22 mouse cellular contexts compared by ENCODE assay signal in the genomic region with DNA sequence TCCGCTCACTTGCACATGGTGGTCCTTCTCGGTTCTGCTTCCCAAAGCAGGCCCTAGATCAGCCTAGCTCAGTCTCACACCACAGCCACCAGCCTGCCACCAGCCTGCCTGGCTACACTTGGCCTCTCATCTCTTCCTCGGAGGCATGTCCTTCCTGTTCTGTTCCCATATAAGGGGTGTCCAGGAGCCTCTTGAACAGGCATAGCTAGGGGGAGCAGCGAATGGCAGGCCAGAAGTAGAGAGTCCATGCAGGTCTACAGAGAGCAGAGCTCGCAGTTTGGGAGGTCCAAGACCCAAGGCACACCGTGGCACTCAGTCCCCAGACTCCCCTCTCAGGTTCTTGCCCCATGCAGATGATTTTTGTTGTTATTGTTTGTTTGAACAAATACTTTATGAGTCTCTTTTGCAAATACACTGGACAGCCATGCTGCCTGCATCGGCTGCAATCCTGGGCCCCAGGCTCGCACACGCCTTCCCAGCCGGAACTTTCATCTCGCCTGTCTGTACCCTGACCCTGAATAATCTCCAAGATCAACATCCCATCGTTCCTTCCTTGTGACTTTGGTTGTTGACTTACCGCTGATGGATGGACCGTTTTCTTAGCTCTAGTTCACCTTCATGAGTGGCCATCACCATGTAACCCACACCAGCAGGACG. TPM values are rescaled to one million over a fixed set of nuclear protein-coding genes. Genes with fewer than 3 reads are reported as not detected.
DNase-seq lines count a peak whose midpoint lies in the region; ATAC-seq and TF ChIP-seq lines count a peak whose summit lies in the region.
"Had no signal": no experiment of that assay in that cellular context is flagged by ENCODE, and none has a peak within 500 bp of the region (broad histone marks: within the 10 kb centered on the region; RNA-seq: fewer than 3 reads in every experiment).

No protein-coding gene starts in this region.

- no peaks in the 10 kb centered on the region for H3K9me3 ChIP-seq in hindbrain, embryonic 10.5 days
- no peaks in the 10 kb centered on the region for H3K9me3 ChIP-seq in hindbrain, embryonic 16.5 days (ENCODE audit: control insufficient read depth, low read length)
- no peaks in the 10 kb centered on the region for H3K9me3 ChIP-seq in midbrain, embryonic 16.5 days (replicated peaks; ENCODE audit: control insufficient read depth, low read length, poor library complexity, severe bottlenecking)
- no peaks in the 10 kb centered on the region for H3K9me3 ChIP-seq in midbrain, embryonic 15.5 days
- no peaks in the 10 kb centered on the region for H3K9me3 ChIP-seq in intestine, postnatal 0 days (ENCODE audit: control insufficient read depth)
- H3K9me3 ChIP-seq: embryonic facial prominence, embryonic 12.5 days; forebrain, embryonic 12.5 days; heart, embryonic 15.5 days; hindbrain, embryonic 15.5 days had no signal

- H3K9ac ChIP-seq in hindbrain, embryonic 16.5 days (ENCODE audit: low read depth, low read length), result no peak overlapping the region
- 0 out of 2 replicates have a peak overlapping the region, but pooled peaks have one; percentile 10 for H3K9ac ChIP-seq in midbrain, embryonic 16.5 days (ENCODE audit: low read depth, low read length)
- no peak overlapping the region for H3K9ac ChIP-seq in midbrain, embryonic 15.5 days
- no peak overlapping the region for H3K9ac ChIP-seq in intestine, postnatal 0 days (ENCODE audit: low read depth, low read length)
- H3K9ac ChIP-seq: embryonic facial prominence, embryonic 12.5 days; forebrain, embryonic 12.5 days; heart, embryonic 15.5 days; hindbrain, embryonic 15.5 days had no signal

- no peak for TF ChIP-seq CTCF in intestine, postnatal 0 days (IDR thresholded peaks at IDR 0.05; ENCODE audit: low read depth)

- H3K4me1 ChIP-seq in hindbrain, embryonic 10.5 days (replicated peaks), result peaks cover 53% of the 10 kb centered on the region
- H3K4me1 ChIP-seq in hindbrain, embryonic 16.5 days (ENCODE audit: control insufficient read depth, insufficient read depth, low read depth, low read length), result peaks cover 7% of the 10 kb centered on the region
- no peaks in the 10 kb centered on the region; the same call in 1 of the 2 replicates for H3K4me1 ChIP-seq in midbrain, embryonic 16.5 days (ENCODE audit: control insufficient read depth, insufficient read depth, low read length)
- H3K4me1 ChIP-seq in midbrain, embryonic 15.5 days, result 0 out of 2 replicates have a peak, but pooled peaks cover 5% of the 10 kb centered on the region
- H3K4me1 ChIP-seq in intestine, postnatal 0 days (replicated peaks; ENCODE audit: control insufficient read depth, insufficient read depth, low read length), result no peaks in the 10 kb centered on the region
- H3K4me1 ChIP-seq: embryonic facial prominence, embryonic 12.5 days had no signal

- H3K27ac ChIP-seq in hindbrain, embryonic 10.5 days, result peak overlapping the region; percentile 85
- H3K27ac ChIP-seq in hindbrain, embryonic 16.5 days (ENCODE audit: low read depth, low read length), result no peak overlapping the region
- no peak overlapping the region for H3K27ac ChIP-seq in midbrain, embryonic 16.5 days (ENCODE audit: low read length)
- H3K27ac ChIP-seq in midbrain, embryonic 15.5 days, result no peak overlapping the region
- no peak overlapping the region for H3K27ac ChIP-seq in intestine, postnatal 0 days (ENCODE audit: low read depth, low read length)
- H3K27ac ChIP-seq: embryonic facial prominence, embryonic 12.5 days; forebrain, embryonic 12.5 days had no signal

- no peak for ATAC-seq in hindbrain, embryonic 16.5 days
- no peak for ATAC-seq in midbrain, embryonic 16.5 days
- no peak for ATAC-seq in midbrain, embryonic 15.5 days (replicated peaks)
- ATAC-seq in intestine, postnatal 0 days, result peak; percentile 60; the same call in 1 of the 2 replicates
- ATAC-seq in megakaryocyte-erythroid progenitor cell, adult 5-6 weeks (replicated peaks; ENCODE audit: low FRiP score, low TSS enrichment, poor library complexity, severe bottlenecking), result no peak
- ATAC-seq: forebrain, embryonic 16.5 days had no signal

- WGBS in hindbrain, embryonic 10.5 days, result 92% methylated on average over 15 of the region's 15 CpGs
- WGBS in hindbrain, embryonic 16.5 days, result 92% methylated on average over 15 of the region's 15 CpGs
- 92% methylated on average over 15 of the region's 15 CpGs for WGBS in midbrain, embryonic 16.5 days
- 91% methylated on average over 15 of the region's 15 CpGs for WGBS in midbrain, embryonic 15.5 days
- 57% methylated on average over 15 of the region's 15 CpGs for WGBS in intestine, postnatal 0 days

- H3K27me3 ChIP-seq in hindbrain, embryonic 10.5 days (ENCODE audit: insufficient read depth, poor library complexity, severe bottlenecking), result no peaks in the 10 kb centered on the region
- H3K27me3 ChIP-seq in hindbrain, embryonic 16.5 days (replicated peaks; ENCODE audit: control insufficient read depth, insufficient read depth, low read length), result no peaks in the 10 kb centered on the region
- H3K27me3 ChIP-seq in midbrain, embryonic 16.5 days (ENCODE audit: control insufficient read depth, insufficient read depth, low read depth, low read length), result no peaks in the 10 kb centered on the region
- no peaks in the 10 kb centered on the region for H3K27me3 ChIP-seq in midbrain, embryonic 15.5 days (replicated peaks)
- H3K27me3 ChIP-seq in intestine, postnatal 0 days (replicated peaks; ENCODE audit: control insufficient read depth, insufficient read depth, low read length), result no peaks in the 10 kb centered on the region
- H3K27me3 ChIP-seq: embryonic facial prominence, embryonic 12.5 days; forebrain, embryonic 12.5 days; heart, embryonic 15.5 days; hindbrain, embryonic 15.5 days had no signal

- DNase-seq in hindbrain, embryonic 10.5 days (ENCODE audit: low spot score), result no peak
- DNase-seq: adrenal gland, adult 2 months; adrenal gland, postnatal 25 days; embryo, embryonic 11 days; gastrocnemius, postnatal 10 days; heart, adult 18-20 months had no signal

- no peak overlapping the region for H3K4me3 ChIP-seq in hindbrain, embryonic 10.5 days
- no peak overlapping the region for H3K4me3 ChIP-seq in hindbrain, embryonic 16.5 days (ENCODE audit: low read length)
- H3K4me3 ChIP-seq in midbrain, embryonic 16.5 days (ENCODE audit: low read depth, low read length), result no peak overlapping the region
- H3K4me3 ChIP-seq in midbrain, embryonic 15.5 days, result no peak overlapping the region
- no peak overlapping the region for H3K4me3 ChIP-seq in intestine, postnatal 0 days (ENCODE audit: low read depth, low read length)
- H3K4me3 ChIP-seq: embryonic facial prominence, embryonic 12.5 days; forebrain, embryonic 12.5 days; heart, embryonic 15.5 days; hindbrain, embryonic 15.5 days had no signal

- peaks cover 40% of the 10 kb centered on the region for H3K36me3 ChIP-seq in hindbrain, embryonic 10.5 days
- H3K36me3 ChIP-seq in hindbrain, embryonic 16.5 days (ENCODE audit: control insufficient read depth, insufficient read depth, low read length), result peaks cover 4% of the 10 kb centered on the region
- H3K36me3 ChIP-seq in midbrain, embryonic 16.5 days (ENCODE audit: control insufficient read depth, insufficient read depth, low read length), result peaks cover 8% of the 10 kb centered on the region; the same call in 1 of the 2 replicates
- 0 out of 2 replicates have a peak, but pooled peaks cover 3% of the 10 kb centered on the region for H3K36me3 ChIP-seq in midbrain, embryonic 15.5 days (replicated peaks)
- H3K36me3 ChIP-seq in intestine, postnatal 0 days (ENCODE audit: control insufficient read depth, insufficient read depth), result peaks cover 28% of the 10 kb centered on the region; the same call in 1 of the 2 replicates
- H3K36me3 ChIP-seq: hindbrain, embryonic 15.5 days had no signal

- no peak overlapping the region for H3K4me2 ChIP-seq in hindbrain, embryonic 16.5 days (ENCODE audit: low read length)
- no peak overlapping the region for H3K4me2 ChIP-seq in midbrain, embryonic 16.5 days (ENCODE audit: low read length)
- H3K4me2 ChIP-seq in midbrain, embryonic 15.5 days, result no peak overlapping the region
- no peak overlapping the region for H3K4me2 ChIP-seq in intestine, postnatal 0 days (replicated peaks; ENCODE audit: low read depth)
- H3K4me2 ChIP-seq: embryonic facial prominence, embryonic 12.5 days; forebrain, embryonic 12.5 days; heart, embryonic 11.5 days; heart, embryonic 15.5 days; hindbrain, embryonic 15.5 days had no signal

RNA-seq across cellular contexts. Expression of a gene that starts 23.8 kb away (rescaled TPM):
- polyA plus RNA-seq in hindbrain, embryonic 10.5 days (2016; fragmentation: Nextera tagmentation; extraction: Ambion mirVana), result 27.4 and 32.7 TPM in 2 replicates
- 38.2 and 38.9 TPM in 2 replicates for polyA plus RNA-seq in hindbrain, embryonic 16.5 days (2015; fragmentation: Nextera tagmentation; extraction: Ambion mirVana)
- polyA plus RNA-seq in midbrain, embryonic 16.5 days (2015; fragmentation: Nextera tagmentation; extraction: Ambion mirVana), result 38.3 and 39.4 TPM in 2 replicates
- 38.4 and 40.3 TPM in 2 replicates for polyA plus RNA-seq in midbrain, embryonic 15.5 days (2015; fragmentation: Nextera tagmentation; extraction: Ambion mirVana)
- polyA plus RNA-seq in intestine, postnatal 0 days (2015; fragmentation: Nextera tagmentation; extraction: Ambion mirVana), result 14.0 and 15.1 TPM in 2 replicates
- 32.7 and 41.2 TPM in 2 replicates for total RNA-seq in megakaryocyte-erythroid progenitor cell, adult 5-6 weeks (2014; fragmentation: Nextera tagmentation)
- 11.2 and 26.3 TPM in 2 replicates for total RNA-seq in megakaryocyte-erythroid progenitor cell, adult 5-6 weeks (2017)

RNA-seq across cellular contexts. Expression of a gene that starts 28.9 kb away (rescaled TPM):
- not detected in 2 replicates for polyA plus RNA-seq in hindbrain, embryonic 10.5 days (2016; fragmentation: Nextera tagmentation; extraction: Ambion mirVana)
- polyA plus RNA-seq in hindbrain, embryonic 16.5 days (2015; fragmentation: Nextera tagmentation; extraction: Ambion mirVana), result not detected in 2 replicates
- polyA plus RNA-seq in midbrain, embryonic 16.5 days (2015; fragmentation: Nextera tagmentation; extraction: Ambion mirVana), result not detected in 2 replicates
- polyA plus RNA-seq in midbrain, embryonic 15.5 days (2015; fragmentation: Nextera tagmentation; extraction: Ambion mirVana), result not detected in 2 replicates
- polyA plus RNA-seq in intestine, postnatal 0 days (2015; fragmentation: Nextera tagmentation; extraction: Ambion mirVana), result not detected in 2 replicates
- total RNA-seq in megakaryocyte-erythroid progenitor cell, adult 5-6 weeks (2014; fragmentation: Nextera tagmentation), result not detected in 2 replicates
- total RNA-seq in megakaryocyte-erythroid progenitor cell, adult 5-6 weeks (2017), result not detected in 2 replicates
- total RNA-seq: adrenal gland, adult 2 months; adrenal gland, postnatal 25 days; common myeloid progenitor, adult 5-6 weeks; ES-E14; heart, adult 18-20 months; heart, postnatal 25 days had no signal
- polyA plus RNA-seq: adrenal gland, adult 2 months; cerebellum, adult 2 months; embryonic facial prominence, embryonic 12.5 days; forebrain, embryonic 12.5 days; forebrain, embryonic 16.5 days; heart, embryonic 11.5 days; heart, embryonic 15.5 days; hindbrain, embryonic 11.5 days; hindbrain, embryonic 15.5 days had no signal

RNA-seq across cellular contexts. Expression of a gene that starts 39.0 kb away (rescaled TPM):
- polyA plus RNA-seq in hindbrain, embryonic 10.5 days (2016; fragmentation: Nextera tagmentation; extraction: Ambion mirVana), result 0.77 and 1.9 TPM in 2 replicates
- polyA plus RNA-seq in hindbrain, embryonic 16.5 days (2015; fragmentation: Nextera tagmentation; extraction: Ambion mirVana), result 1.8 and 2.2 TPM in 2 replicates
- polyA plus RNA-seq in midbrain, embryonic 16.5 days (2015; fragmentation: Nextera tagmentation; extraction: Ambion mirVana), result 1.6 and 1.8 TPM in 2 replicates
- polyA plus RNA-seq in midbrain, embryonic 15.5 days (2015; fragmentation: Nextera tagmentation; extraction: Ambion mirVana), result 1.6 and 1.9 TPM in 2 replicates
- polyA plus RNA-seq in intestine, postnatal 0 days (2015; fragmentation: Nextera tagmentation; extraction: Ambion mirVana), result 6.9 and 7.8 TPM in 2 replicates
- 2.3 and 5.4 TPM in 2 replicates for total RNA-seq in megakaryocyte-erythroid progenitor cell, adult 5-6 weeks (2014; fragmentation: Nextera tagmentation)
- 2.2 and 2.5 TPM in 2 replicates for total RNA-seq in megakaryocyte-erythroid progenitor cell, adult 5-6 weeks (2017)

RNA-seq across cellular contexts. Expression of a gene that starts 53.2 kb away (rescaled TPM):
- polyA plus RNA-seq in hindbrain, embryonic 10.5 days (2016; fragmentation: Nextera tagmentation; extraction: Ambion mirVana), result 3.9 and 4.2 TPM in 2 replicates
- 2.5 and 3.2 TPM in 2 replicates for polyA plus RNA-seq in hindbrain, embryonic 16.5 days (2015; fragmentation: Nextera tagmentation; extraction: Ambion mirVana)
- polyA plus RNA-seq in midbrain, embryonic 16.5 days (2015; fragmentation: Nextera tagmentation; extraction: Ambion mirVana), result 0.81 and 0.84 TPM in 2 replicates
- 0.92 and 1.1 TPM in 2 replicates for polyA plus RNA-seq in midbrain, embryonic 15.5 days (2015; fragmentation: Nextera tagmentation; extraction: Ambion mirVana)
- polyA plus RNA-seq in intestine, postnatal 0 days (2015; fragmentation: Nextera tagmentation; extraction: Ambion mirVana), result 3.2 and 3.7 TPM in 2 replicates
- total RNA-seq in megakaryocyte-erythroid progenitor cell, adult 5-6 weeks (2014; fragmentation: Nextera tagmentation), result 120 and 147 TPM in 2 replicates
- 121 and 155 TPM in 2 replicates for total RNA-seq in megakaryocyte-erythroid progenitor cell, adult 5-6 weeks (2017)

RNA-seq across cellular contexts. Expression of a gene that starts 58.6 kb away (rescaled TPM):
- polyA plus RNA-seq in hindbrain, embryonic 10.5 days (2016; fragmentation: Nextera tagmentation; extraction: Ambion mirVana), result 12.1 and 38.6 TPM in 2 replicates
- polyA plus RNA-seq in hindbrain, embryonic 16.5 days (2015; fragmentation: Nextera tagmentation; extraction: Ambion mirVana), result 47.0 and 68.0 TPM in 2 replicates
- polyA plus RNA-seq in midbrain, embryonic 16.5 days (2015; fragmentation: Nextera tagmentation; extraction: Ambion mirVana), result 63.2 and 75.3 TPM in 2 replicates
- polyA plus RNA-seq in midbrain, embryonic 15.5 days (2015; fragmentation: Nextera tagmentation; extraction: Ambion mirVana), result 79.2 and 81.1 TPM in 2 replicates
- 1.4 and 1.7 TPM in 2 replicates for polyA plus RNA-seq in intestine, postnatal 0 days (2015; fragmentation: Nextera tagmentation; extraction: Ambion mirVana)
- total RNA-seq in megakaryocyte-erythroid progenitor cell, adult 5-6 weeks (2014; fragmentation: Nextera tagmentation), result 0.27 TPM in 1 of 2 replicates, not detected in the other
- not detected in 2 replicates for total RNA-seq in megakaryocyte-erythroid progenitor cell, adult 5-6 weeks (2017)
- total RNA-seq: common myeloid progenitor, adult 5-6 weeks had no signal
